Mouse (Mus musculus): ENCODE results near the gene Exo5.

Exo5 gene

DNA sequence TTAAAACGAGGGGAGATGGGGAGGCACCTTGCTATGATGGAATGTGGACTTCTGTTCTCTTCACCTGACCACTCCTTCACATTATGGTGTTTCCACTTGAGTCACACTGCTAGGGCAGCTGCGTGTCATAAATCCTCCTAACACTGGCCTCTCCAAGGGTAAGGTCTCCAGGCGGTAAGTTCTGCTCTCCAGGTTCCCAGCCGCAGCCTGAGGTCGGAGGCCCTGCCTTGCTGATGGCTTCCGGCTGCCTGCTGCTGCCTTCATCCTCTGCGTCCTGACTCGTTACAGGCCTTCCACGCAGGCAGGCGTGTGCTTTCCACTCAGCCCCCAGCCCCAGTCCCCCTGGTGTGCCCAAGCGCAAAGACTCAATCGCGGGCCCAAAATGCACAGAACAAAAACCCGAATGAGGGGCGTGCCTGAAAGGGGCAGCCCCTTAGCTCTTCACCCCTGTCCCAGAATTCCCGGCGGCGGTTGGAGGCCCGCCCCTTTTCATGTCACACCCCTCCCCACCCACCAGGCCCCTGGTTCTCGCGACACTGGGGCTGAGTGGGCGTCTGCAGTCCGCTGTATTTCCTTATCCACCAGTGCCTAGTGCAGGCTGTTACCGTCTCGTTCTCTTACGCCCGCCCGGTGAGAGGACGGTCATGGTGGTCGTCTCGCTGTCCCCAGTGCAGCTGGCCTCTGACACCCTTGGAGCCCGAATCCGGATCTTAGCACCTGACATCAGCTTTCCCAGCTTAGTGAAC, at the start of gene Exo5:
Exo5 (minus strand) TSS at position 464 of the 746 bp plus-strand sequence.
- peak; percentile 89 to 95 for DNase-seq (ENCODE audit: low spot score in 2 of 2)

DNA sequence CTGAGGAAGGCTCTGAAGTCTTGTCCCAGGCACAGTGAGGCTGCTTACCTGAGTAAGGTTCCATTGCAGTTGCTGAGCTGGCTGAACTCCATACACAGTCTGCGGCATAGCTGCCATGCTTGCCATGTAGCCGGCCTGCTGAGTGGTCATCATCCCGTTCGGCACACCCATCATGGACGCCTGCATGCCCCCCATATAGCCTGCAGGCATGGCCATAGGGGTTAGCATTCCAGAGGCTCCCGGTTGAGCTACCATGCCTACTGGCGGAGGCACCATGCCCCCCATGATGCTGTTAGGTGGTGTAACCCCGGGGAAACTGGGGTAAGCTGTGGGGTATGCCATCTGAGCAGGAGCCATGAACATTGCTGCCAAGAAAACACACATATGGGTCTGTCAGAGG, 47.0 kb upstream of the Exo5 start:
- DNase-seq (ENCODE audit: low spot score in 2 of 2), result no peak

DNA sequence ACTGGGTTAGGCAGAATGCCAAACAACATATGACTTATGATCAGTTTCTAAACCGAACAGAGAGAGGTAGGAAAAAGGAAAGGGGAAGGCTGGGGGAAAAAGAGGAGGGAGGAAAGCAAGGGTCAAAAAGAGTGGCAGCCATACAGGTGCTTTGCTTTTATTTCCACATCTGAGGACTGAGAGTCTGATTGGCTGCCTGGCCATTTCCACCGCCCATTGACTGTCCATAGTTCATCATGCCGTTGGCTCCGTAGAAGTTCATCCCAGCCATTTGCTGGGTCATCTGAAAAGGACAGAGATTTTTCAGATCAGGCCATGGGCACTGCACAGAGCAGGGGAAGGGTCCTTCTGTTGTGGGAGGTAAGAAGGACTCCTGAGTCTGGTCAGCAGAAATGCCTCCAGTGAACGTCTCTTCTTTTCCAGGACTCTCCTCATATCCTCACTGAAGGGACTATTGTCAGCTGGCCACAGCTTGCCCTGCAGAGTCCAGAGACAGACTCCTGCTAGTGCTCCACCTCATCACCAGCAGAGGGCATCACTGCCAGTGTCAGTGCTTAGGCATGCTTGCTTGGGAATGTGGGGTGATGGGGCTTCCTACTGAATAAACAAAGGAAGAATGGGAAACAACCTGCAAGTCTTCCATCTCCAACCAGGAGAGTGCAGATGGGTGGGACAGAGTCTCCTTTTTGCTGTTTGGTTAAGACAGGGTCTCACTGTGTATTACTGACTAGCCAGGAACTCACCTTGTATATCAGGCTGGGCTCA, 44.7 kb upstream of the Exo5 start:
- no peak for DNase-seq (ENCODE audit: low spot score in 2 of 2)

DNA sequence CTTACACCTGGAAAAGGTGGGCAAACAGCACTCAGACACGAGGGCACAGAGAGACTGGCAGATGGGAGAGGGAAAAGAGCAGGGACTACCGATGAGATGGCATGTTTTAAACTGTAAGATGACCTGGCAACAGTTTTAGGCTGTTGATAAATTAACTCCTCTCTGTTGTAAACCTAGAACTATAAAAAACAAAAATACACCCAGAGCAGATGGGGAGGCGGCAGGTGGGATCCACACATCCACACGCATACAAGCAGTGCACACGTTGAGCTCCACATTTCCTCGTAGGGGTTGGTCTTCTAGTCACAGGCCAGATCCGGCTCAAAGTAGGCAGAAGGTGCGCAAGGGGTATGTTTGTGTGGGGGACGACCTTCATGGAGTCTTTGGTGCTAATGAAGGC, 43.7 kb upstream of the Exo5 start:
- DNase-seq (ENCODE audit: low spot score in 2 of 2), result no peak

DNA sequence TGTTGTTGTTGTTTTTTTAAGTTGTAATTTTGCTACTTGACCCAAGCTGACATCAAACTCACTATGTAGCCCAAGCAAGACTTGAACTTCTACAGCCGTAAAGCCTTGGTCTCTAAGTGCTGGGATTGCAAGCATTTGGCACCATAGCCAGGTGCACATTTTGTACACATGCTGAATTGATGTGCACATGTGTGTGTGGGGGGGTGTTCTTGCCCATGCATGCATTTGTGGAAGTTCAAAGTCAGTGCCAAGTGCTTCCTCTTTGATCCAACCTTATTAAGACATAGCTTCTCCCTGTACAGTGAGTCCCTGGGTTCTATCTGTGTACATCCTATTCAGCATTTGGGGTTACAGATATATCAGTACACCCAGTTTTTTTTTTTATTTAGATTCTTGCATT, 30.8 kb upstream of the Exo5 start:
- DNase-seq (ENCODE audit: low spot score in 2 of 2), result no peak

DNA sequence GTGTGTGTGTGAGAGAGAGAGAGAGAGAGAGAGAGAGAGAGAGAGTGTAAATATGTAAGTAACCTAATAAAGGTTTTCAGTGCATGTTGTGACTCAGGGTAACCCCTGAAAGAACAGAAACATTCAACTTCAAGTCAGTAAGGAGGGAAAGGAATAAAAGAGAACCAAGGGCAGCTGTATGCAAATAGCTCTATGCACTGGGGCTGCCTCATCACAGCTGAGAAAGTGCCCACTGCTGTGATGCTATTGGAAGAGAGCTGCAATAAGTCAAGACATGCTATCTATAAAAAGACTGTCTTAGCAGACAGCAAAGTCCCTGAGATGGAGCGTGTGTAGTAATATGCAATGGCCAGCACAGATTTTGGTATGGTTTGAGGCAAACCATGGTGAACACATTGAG, 28.9 kb upstream of the Exo5 start:
- no peak for DNase-seq (ENCODE audit: low spot score in 2 of 2)

DNA sequence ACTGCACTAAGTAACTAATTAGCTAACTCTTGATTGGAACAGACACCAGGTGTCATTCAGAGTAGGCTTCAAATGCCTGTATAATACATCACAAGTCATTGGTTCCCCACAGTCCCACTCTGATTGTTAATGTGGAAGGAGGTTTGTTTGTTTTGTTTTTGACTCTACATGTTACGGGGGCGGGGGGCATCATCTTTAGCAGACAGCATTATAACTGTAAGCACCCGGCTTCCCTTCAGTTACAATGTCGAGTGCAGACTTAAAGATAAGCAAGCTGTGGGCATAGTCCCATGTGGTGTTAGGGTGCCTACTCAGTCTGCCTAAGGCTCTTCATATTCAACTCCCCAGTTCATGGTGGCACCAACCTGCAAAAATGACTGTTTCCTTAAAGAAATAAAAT, 28.2 kb upstream of the Exo5 start:
- DNase-seq (ENCODE audit: low spot score in 2 of 2), result no peak

DNA sequence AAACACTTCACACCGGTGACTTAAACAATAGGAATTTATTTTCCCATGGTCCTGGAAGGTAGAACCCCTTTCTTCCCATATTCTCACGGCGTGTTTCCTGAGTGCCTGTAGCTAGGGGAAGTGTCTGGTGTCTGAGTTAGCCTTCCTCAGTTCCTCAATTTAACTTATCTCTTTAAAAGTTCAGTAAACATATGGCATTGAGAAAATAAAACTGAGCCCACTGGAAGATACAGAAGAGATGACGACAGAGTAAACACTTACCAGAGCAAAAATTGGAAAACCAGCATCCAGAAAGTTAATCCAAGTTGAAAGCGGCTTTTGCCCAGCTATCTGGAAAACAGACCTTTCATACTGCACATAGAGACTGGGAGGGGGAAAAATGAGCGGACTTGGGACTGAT, 27.3 kb upstream of the Exo5 start:
- DNase-seq (ENCODE audit: low spot score in 2 of 2), result peak in 1 of 2 experiments; percentile 20

DNA sequence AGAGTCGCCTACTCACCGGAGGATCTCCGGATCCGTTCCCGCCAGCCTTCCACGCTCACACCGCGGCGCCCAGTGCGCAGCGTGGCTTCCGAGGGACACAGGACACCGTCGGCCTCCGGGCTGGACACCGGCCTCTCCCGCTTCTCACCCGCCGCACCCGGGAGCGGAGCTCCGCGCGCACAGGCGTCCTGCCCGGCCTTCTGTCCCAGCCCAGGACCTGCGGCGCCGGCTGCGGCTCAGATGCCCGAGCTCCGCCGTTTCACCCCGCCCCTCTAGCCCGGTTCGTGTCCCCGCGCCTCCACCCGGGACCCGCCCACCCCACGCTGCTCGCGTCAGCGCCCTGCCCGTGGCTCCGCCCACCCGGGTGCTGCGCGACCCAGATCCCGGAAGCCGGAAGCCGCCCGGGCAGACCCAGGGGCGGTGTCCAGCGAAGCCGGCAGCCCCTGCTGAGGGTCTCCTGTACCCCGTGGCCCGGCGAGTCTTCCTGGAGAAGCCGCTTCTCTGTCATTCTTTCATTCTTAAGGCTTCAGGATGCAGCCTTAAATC, 26.7 kb upstream of the Exo5 start, which contains the start of gene Zfp69:
Zfp69 (minus strand) TSS at position 272 of the 546 bp plus-strand sequence.
- DNase-seq (ENCODE audit: low spot score in 2 of 2), result peak; percentile 89 to 91

DNA sequence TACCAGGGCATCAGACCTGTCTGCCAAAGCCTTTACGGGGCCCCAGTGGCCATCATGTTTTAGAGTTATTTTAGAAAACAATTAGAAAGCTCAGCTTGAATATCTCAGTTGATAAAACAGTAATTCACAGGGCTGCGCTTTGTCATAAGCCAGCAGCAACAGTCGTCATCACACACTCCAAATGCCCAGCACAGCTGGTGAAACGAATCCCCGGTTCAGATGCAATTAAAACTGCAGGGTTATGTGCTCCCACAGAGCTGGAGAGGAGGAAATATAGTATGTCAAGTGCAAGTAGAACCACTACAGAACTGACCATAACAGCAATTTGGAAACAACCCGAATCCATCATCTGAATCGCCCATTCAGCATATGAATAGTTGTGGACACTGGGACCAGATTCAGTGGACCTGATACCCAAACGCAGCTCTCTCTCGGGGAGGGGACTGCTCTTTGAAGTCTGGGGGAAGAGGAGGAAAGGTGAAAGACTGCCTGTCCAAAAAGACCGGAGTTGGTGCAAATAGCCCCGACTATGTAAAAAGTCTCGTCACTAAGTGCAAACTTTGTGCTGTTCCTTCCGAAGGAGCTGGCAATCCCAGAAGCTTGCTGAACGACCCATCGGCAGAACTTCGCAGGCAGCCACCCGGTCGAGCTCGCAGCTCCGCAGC, 26.1 kb upstream of the Exo5 start:
- DNase-seq (ENCODE audit: low spot score in 2 of 2), result peak in 1 of 2 experiments; percentile 44

DNA sequence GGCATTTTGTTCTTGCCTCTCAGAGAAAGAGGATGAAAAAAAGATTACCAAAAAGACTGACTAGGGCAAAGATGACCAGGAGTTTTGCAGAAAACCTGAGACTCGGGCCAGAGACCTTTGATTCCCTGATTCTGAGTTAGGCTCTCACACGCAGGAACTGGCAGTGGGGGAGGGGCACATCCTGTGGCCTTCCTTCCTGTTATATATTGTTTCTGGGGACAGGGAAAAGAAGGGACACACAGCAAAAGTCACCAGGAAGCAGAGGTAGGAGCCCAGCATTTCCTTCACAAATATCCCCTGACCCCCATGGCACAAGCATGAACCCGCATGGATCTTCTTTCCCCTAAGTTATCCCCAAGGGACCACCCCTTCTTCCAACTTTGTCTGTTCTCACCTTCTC, 24.1 kb upstream of the Exo5 start:
- peak in 1 of 2 experiments; percentile 56 for DNase-seq (ENCODE audit: low spot score in 2 of 2)

DNA sequence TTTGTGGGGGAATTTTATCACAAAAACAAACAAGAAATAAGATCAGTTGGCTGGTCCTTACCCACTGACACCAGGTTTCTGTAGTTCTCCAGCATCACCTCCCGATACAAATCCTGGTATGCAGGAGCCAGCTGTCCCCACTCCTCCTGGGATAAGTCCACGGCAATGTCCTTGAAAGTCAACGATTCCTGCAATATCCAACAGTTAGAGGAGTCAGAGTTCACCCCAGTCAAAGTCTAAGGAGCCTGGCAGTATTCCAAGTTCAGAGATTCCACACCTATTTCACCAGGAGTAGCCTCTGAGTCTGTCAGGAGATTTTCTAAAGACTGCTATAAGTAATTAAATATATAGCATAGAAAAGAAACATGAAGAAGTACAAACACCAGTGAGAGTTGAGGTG, 10.2 kb upstream of the Exo5 start:
- DNase-seq (ENCODE audit: low spot score in 2 of 2), result no peak

DNA sequence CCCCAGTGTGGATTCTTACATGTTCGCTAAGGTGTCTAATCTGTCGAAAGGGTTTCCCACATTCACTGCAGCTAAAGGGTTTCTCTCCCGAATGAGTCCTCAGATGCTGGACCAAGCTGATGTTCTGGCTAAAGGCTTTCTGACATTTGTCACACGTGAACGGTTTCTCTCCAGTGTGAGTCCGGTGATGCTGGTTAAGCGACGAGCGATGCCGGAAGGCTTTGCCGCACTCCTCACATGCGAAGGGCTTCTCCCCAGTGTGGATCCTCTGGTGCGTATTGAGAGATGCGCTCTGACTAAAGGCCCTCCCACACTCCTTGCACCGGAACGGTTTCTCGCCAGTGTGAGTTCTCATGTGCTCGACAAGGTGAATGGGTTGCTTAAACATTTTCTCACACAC, 5.9 kb upstream of the Exo5 start:
- DNase-seq (ENCODE audit: low spot score in 2 of 2), result peak in 1 of 2 experiments; percentile 57

DNA sequence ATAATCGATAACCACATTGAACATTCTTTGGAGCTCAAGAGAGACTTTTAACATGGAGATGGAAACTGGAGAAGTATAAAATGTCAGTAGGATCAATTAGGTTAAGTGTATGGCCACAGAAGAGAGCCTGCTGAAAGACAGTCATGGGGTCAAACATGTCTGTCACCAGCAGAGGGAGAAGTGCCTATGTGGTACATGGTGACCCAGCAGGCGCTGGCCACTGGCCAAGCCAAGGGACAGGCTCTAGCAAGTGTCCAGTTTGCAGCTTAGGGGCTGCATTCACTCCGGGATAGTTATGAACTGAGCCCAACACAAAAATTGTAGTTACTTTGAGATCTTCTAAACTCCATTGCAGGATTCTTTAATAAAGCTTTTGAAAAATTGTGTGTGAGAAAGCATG, 3.9 kb upstream of the Exo5 start:
- DNase-seq (ENCODE audit: low spot score in 2 of 2), result peak in 1 of 2 experiments; percentile 56

DNA sequence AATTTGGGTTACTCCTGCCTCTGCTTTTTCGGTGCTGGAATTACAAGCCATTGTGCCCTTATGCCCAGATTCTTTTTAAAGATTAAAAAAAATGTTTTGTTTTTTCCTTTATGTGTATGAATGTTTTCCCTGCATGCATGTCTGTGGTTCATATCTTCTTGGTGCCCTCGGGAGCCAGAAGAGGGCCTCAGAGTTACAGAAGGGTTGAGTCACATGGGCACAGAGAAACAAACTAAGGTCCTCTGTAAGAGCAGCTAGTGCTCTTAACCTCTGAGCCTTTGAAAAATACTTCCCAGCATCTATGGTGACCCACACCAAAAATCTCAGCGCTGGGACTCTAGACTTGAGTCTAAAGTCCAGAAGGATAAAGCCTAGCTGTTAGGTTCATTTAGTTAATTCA, 569 bp upstream of the Exo5 start:
- DNase-seq (ENCODE audit: low spot score in 2 of 2), result peak in 1 of 2 experiments; percentile 50

DNA sequence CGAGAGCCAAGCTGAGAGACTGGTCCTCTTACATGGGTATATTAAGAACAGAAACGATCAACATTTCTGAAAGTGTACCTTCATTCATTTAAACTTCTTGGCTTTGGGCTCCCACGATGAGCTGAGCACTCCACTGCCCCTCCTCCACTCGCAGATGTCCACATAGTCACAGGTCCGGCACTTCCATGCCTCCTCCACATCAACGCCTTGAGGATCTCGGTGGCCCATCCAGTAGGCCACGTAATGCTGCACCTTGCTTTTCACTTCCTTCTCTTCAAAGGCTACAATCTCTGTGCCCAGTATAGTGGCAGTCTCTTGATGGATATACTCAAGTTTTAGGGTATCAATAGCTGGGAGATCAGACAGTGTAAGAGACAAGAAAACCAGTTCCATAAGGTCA, 3.4 kb downstream of the Exo5 start:
- DNase-seq (ENCODE audit: low spot score in 2 of 2), result peak in 1 of 2 experiments; percentile 57

DNA sequence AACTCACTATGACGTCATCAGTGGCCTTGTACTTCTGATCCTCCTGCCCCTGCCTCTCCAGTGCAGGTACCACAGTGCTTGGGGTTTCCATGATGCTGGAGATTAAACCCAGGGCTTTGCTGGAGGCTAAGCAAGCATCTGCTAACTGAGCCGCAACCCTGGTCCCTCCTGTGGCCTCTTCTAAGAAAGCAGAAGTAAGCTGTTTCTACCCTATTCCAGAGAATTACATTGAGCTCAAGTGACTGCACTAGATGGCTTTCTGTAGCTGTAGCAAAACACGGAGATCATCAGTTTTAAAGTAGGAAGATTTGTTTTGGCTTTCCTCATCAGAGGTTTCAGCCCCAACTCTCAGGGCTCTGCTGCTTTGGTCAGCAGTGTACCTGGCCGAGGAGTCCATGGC, 10.3 kb downstream of the Exo5 start:
- peak in 1 of 2 experiments; percentile 14 for DNase-seq (ENCODE audit: low spot score in 2 of 2)

DNA sequence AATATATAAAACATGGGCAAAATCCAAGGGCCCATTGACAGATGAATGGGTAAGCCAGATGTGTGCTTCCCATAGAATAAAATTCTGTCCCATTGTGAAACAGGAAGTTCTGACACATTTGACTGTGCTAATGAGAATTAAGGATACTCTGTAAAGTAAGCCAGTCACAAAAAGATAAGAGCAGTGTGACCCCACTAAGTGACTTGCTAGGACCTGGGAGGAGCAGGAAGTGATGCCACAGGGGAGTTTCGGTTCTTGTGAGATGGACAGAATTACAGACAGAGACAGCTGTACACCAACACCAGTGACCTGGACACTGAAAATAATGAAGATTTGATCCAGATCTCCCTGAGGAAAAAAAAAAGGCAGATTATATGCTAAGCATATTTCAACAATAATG, 11.0 kb downstream of the Exo5 start:
- peak in 1 of 2 experiments; percentile 23 for DNase-seq (ENCODE audit: low spot score in 2 of 2)

DNA sequence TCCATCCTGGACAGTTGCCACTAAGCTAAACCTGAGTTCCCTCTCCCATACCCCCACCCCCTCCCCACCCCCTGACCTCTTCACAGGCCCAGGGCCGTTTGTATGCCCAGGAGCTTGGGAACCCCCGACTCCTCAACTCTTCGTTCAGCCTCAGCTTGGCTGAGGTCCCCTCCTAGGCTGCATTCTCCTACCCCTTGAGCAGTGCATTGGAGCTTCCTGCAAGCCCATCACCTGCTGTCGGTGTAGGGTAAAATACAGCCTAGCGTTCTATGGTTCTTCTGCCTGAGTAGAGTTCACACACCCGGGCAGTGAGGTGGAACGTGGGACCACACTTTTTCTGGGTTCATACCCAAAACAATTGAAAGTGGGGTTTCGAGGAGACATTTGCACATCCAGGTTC, 11.4 kb downstream of the Exo5 start:
- DNase-seq (ENCODE audit: low spot score in 2 of 2), result peak in 1 of 2 experiments; percentile 35

DNA sequence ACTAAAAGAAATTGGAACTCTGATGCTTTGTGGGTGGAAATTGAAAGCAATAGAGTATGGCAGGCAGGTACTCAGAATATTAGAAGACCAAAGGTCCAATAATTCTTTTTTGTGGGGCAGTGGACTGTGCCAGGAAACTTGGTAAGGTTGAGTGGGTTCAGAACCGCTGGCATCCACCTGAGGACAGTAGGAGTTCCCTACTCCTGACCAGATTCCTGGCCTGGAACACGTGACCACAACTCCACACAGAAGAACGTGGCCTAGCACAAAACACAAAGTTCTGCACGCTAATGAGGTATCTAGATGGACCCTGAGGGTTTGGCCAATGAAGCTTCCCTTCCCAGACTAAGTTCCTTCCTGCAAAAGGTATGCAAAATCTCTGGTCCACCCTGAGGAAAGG, 12.0 kb downstream of the Exo5 start:
- DNase-seq (ENCODE audit: low spot score in 2 of 2), result peak in 1 of 2 experiments; percentile 52

DNA sequence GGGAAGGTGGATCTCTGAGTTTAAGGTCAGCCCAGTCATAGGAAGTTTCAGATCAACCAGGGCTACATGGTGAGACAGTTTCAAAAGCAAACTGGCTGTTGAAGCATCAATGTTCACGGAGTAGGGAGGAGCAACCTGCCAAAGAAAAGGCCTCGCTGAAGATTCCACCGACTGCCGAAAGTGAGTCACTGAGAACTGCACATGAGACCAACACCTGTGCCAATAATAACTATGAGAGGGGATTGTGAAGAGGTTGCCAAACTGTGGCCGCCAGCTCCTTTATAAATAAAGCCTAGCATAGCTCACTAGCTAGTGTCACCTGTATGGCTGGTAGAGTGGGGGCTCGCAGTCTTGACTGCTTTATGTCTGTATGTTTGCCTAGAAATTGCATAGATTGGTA, 13.7 kb downstream of the Exo5 start:
- peak in 1 of 2 experiments; percentile 40 for DNase-seq (ENCODE audit: low spot score in 2 of 2)

DNA sequence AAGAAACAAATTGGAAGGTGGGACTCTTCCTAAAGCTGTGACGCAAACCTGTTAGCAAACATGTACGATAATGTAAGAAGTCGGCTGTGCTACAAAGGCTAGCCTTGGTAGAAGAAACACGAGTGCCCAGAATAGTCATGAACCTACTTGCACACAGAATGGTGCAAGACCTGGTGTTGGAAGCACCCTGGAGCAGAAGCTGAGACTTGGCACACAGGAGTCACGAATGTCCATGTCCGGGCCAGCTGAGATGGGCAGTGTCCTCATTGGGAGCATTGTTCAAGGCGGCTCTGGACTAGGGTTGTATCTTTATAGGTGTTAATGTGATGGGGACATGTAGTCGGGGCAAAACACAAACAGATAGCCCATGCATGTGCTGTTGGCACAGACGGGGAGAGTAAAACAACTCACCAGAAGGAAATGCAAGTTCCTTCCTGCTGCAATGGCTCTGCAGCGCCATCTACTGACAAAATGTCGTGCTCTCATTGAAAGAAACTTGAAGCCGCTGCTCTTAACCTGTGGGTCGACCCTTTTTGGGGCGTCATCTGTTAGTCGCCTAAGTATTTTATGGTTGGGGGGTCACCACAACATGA, 15.2 kb downstream of the Exo5 start:
- DNase-seq (ENCODE audit: low spot score in 2 of 2), result peak in 1 of 2 experiments; percentile 63

All from urinary bladder, postnatal 4 days (tissue).